Mouse (Mus musculus): ENCODE data around the gene Oas1g.
A peak's percentile ranks its signal among the peaks of the same experiment; 100 is the strongest.
"Not testable (repeated sequence)": the region's sequence is repeated elsewhere in the genome, so short reads cannot be mapped to it uniquely, and the experiment has no call there.

Oas1g gene

DNA sequence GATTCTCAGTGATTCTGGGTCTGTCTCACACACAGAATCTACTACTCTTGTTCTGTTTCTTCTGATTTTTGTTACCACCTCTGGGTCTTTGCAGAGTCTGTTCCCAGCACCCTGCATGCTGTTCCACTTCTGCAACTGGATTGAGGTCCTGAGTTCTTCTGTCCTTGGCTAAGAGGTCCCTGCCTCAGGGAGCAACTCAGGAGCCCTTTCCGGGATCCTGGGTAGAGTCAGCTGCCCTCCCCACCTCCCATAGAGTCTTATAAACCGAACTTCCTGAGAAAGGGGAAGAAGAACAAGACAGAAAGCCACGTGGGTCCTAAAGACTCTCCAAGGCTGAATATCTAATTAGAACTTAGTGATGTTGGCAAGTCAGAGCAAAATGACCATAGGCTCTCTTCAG lies 3.6 kb upstream of the Oas1g start:
- no peak for DNase-seq (ENCODE audit: extremely low read depth, low read depth)

DNA sequence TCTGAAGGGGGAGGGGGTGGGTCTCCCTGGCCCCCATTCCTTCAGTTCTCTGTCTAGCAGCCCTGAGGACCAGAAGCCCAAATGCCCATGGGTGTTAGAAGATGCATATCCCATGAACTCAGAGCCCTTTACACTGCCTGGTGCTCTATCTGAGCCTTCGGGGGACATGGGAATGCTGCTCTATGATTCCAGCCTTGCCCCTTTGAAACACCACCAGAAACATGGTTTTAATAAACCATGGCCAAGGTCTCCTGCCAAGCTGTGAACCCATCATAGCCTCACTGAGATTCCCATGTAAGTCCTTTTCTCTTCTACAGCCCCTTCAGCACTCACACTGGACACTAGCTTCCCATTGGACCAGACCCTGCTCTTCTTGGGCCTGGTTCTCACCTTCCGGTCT lies 2.6 kb upstream of the Oas1g start:
- no peak for DNase-seq (ENCODE audit: extremely low read depth, low read depth)

DNA sequence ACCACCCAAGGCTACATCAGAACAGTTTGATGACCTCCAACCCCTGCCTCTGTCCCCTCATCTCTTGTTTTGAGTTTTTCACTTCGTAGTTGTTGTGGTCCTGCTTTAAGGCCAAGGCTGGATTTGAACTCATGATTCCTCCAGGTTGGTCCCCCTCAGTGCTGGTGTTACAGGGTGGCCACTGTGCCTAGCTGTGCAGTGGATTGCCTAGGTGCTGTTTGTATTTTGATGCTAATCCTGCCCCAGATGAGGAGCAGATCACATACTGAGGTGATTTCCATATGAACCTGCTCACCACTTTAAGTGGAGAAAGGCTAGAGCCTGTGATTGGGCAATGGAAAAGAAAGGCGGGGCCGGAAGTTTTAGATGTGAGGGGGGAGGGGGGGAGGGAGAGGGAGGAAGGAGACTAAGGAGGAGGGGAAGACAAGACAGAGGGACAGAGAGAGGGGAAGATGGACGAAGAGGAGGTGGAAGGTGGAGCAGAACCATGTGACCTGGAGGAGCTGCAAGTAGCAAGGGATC lies 942 bp upstream of the Oas1g start:
- DNase-seq (ENCODE audit: extremely low read depth, low read depth): not testable (repeated sequence)

DNA sequence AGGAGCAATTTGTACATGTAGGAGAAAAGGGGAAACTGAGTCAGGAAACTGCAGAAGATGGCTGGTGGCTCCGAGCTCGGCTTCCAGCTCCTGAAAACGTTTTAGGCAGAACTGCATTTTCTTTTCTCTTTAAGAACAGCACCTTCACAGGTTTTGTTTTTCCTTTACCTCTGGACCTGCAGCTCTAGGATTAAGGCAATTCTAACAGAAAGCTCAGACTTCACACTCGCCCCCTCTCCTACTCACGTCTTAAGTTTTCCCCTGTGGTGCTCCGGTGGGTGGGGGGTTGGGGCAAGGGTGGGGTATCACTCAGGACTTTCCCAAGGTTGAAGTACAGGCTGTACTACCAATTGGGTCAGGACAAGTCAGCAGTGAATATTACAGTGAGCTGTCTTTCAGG lies 418 bp upstream of the Oas1g start:
- DNase-seq (ENCODE audit: extremely low read depth, low read depth): no peak

DNA sequence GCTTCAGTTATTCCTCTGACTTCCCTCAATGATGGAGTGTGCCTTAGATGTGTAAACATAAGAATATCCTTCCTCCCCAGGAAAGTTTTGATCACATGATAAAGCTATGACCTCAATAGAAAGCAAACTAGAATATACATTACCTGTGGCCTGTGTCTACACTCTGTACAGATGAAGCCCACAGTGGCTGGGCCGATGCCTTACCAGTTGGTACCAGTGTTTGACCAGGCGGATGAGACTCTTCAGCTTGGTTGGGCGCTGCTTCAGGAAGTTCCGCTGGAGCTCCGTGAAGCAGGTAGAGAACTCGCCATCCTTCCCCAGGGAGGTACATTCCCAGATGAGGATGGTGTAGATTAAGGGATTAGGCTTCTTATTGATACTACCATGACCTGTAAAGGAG lies 5.7 kb downstream of the Oas1g start:
- DNase-seq (ENCODE audit: extremely low read depth, low read depth): not testable (repeated sequence)

DNA sequence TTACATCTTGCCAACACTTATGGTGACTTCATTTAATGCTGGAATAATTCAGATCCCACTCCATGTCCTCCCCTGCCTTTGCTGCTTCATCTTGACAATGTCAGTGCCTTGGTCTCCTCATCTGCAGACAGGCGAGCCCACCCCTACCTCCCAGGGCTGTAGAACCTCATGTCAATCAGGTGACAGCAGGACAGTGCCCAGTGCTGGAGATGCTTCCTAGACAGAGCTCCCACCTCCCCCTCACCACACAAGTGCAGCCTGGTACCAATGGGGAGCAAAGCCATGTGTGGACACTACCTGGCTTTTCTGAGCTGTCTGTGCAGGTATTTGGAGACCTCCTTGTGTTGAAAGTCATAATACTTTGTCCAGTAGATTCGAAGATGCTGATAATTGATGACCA lies 8.6 kb downstream of the Oas1g start:
- DNase-seq (ENCODE audit: extremely low read depth, low read depth): not testable (repeated sequence)

DNA sequence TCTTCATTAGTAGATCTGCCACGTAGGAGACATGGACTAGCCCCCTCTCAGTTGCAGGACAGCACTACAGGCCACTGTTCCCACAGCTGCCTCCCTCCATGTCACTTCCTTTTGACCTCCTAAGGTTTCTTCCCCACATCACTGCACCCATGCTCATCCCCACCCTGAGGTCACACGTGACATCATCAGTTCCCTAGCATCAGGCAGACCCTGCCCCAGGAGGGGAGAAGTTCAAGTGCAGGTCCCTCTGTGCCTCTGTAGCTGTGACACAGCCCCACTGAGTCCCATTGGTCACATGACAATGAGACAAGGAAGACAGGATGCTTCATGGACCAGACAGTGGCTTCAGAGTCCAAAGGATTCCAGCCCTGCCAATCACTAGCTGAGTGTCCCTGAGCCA lies 10.0 kb downstream of the Oas1g start:
- not testable (repeated sequence) for DNase-seq (ENCODE audit: extremely low read depth, low read depth)

DNA sequence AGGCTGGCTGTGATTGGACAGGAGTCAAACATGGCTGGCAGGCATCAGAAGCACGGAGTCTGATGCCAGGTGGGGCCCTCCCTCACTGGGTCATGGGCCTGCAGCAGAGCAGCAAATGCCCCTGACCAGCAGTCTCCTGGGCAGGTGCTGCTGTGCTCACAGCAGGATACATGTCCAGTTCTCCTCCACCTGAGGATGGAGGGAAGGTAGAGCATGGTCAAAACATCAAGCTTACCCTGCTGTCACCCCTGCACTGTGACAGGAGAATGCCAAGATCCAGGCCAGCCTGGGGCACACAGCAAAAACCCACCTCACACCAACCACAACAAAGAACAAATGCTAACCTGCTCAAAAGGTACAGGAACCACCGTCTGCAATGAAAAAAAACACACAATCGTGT lies 10.6 kb downstream of the Oas1g start:
- not testable (repeated sequence) for DNase-seq (ENCODE audit: extremely low read depth, low read depth)

DNA sequence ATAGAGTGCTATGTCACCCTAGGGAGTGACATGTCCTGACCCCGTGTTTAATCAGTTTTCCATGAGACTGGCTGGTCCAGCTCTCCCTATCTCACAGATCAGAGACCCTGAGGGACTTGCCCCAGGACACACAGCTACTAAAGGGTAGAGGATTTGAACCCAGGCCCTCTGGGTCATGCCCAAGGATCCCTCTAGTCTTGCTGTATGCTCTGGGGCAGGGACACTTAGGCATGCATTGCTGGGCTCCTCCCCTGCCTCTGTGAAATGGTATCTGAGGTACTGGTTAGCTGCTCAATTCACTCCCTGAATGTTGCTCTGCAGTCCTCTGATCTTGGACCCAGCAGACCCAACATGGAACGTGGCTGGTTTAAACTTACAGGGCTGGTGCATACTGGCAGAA lies 15.9 kb downstream of the Oas1g start:
- no peak for DNase-seq (ENCODE audit: extremely low read depth, low read depth)

DNA sequence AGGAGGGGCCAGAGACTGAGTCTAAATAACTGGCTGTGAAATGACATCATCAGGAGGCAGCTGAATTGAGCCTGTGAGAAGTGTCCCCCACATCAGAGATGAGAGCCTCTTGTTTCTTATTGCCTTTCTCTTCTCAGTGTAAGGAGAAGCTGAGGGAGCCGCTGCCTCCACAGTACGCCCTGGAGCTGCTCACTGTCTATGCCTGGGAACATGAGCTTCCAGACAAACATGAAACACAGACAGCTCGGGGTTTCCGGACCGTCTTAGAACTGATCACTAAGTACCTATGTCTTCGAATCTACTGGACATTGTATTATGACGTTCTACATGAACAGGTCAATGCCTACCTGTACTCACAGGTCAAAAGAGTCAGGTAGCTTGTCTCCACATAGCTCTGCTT lies 16.6 kb downstream of the Oas1g start:
- no peak for DNase-seq (ENCODE audit: extremely low read depth, low read depth)

DNA sequence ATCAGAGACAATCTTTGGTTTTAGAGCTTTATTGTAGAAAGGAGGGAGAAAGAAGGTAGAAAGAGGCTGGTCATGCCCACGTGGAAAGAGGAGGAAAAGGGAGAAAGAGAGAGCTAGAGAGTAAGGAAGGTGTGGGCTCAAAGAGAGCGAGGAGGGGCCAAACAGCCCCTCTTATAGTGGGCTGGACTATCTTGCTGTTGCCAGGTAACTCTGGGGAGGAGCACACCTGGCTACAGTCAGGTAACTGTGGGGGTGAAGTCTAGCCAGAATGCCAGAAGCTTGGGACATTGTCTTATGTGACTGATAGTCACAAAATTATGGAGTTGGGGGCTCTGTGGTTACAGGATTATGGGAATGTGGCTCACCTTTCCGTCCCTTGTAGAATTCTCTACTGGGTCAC lies 17.3 kb downstream of the Oas1g start:
- no peak for DNase-seq (ENCODE audit: extremely low read depth, low read depth)

DNA sequence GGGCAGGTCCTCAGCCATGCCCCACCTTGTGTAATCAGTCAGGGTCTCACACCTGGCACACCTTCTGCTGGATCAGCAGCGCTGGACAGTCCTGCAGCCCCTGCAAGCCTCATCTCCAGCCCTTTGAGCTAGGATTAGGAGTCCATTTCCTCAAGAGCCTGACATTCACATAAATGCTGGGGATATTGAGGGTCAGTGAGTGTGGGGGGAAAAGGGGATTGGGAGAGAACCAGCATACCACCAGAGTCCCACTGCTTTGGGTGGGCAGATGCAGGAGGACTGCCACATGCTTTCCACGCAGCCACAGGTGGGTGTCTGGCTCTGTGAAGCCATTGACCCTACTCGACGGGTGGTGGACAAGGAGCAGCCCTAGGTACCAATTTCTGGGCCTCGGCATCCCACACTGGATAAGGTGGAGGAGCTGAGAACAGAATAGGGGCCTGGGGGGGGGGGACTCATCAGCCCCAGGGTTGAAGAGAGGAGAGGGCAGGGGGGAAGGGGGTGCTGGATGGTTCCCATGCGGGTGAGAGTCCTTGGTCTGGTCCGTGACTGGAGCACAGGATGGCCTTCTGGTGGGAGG lies 17.9 kb downstream of the Oas1g start:
- DNase-seq (ENCODE audit: extremely low read depth, low read depth): no peak

DNA sequence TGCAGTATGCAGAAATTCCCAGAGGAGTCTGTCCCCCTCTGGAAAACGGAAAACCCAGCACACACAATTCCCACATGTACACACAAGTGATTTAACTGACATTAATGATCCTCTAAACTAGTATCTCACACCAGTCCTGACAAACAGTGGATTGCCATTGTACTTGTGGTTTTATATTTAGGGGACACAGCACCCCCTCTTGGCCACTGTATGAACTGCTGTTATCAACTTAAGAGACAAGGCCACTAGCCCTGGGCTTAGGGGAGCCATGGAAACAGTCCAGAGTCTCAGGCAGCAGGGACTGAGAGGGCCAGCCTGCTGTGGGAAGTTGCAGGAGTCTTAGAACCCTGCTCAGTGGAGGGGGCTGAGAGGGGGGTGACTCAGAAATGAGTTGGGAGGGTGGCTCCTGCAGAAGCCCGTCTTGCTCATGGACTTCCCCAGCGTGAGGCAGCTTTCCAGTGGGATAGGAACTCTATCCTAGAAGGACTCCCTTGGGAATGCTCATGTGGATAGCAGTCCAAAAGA lies 22.0 kb downstream of the Oas1g start:
- DNase-seq (ENCODE audit: extremely low read depth, low read depth): peak; percentile 33

DNA sequence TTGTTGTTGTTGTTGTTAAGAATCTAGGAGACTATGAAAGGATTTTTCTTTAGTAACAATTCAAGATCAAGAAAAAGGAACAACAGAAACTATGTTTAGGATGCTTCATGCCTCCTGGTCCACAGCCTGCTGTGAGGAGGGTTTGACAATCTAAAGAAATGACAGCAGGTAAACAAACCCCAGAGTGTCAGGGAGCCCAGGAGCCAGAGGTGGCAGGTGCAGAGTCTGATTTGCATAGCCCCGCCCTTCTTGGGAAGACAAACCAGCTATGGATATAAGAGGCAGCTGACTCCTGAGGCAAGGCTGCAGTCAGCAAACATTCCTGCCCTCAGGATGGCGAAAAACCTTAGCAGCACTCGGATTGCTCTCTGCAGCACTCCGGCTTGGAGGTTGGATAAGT lies 26.3 kb downstream of the Oas1g start, which contains the start of gene Oas1h:
Gene Oas1h (plus strand): TSS at position 301 of the 400 bp plus-strand sequence.
- no peak for DNase-seq (ENCODE audit: extremely low read depth, low read depth)

DNA sequence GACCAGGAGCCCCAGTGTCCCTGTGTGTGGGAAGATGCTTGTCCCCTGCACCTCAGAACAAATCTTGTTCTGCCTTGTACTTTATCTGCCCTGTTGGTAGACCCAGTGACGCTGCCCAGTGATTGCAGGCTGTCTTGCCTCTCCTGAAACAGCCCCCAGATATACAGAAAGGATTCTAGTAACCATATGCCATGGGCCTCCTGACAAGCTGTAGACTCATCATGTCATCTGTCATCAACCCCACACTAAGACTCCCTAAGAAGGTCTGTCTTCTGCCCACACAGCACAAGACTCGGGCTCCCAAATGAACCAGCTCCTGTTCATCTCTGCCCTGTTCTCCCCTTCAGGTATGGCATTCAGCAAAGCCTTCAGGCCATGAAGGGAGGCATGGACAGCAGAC lies 28.2 kb downstream of the Oas1g start:
- DNase-seq (ENCODE audit: extremely low read depth, low read depth): no peak

DNA sequence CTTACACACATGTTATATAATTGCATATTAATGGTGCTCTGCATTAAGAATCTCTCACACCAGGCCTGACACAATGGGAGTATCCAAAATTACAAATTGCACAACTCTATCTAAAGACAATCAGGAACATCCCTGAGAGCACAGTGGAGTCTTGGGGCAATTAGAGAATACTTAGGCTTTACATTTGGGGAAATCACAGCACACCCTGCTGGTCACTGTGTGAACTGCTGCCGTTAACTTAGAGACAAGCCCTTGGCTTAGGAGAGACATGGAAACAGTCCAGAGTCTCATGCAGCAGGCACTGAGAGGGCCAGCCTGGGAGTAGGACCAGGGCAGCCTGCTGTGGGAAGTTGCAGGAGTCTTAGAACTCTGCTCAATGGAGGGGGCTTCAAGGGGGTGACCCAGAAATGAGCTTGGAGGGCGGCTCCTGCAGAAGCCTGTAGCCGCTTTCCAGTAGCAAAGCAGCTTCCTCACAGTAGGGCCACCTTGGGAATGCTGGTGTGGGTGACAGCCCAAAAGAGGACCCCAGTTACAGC lies 37.7 kb downstream of the Oas1g start:
- peak; percentile 26 for DNase-seq (ENCODE audit: extremely low read depth, low read depth)

DNA sequence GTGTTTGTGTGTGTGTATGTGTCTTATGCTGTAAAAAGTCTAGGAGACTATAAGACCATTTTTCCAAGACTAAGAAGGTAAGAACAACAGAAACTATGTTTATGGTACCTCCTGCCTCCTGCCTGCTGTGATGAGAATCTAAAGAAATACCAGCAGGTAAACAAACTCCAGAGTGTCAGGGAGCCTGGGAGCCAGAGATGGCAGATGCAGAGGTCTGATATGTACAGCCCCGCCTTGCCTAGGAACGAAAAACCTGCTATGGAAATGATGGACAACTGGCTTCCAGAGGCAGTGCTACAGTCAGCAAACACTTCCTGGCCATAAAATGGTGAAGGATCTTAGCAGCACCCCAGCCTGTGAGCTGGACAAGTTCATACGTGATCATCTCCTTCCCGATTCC lies 40.3 kb downstream of the Oas1g start, which contains the start of gene Oas1f:
Gene Oas1f (plus strand): TSS at position 301 of the 400 bp plus-strand sequence.
- no peak for DNase-seq (ENCODE audit: extremely low read depth, low read depth)

DNA sequence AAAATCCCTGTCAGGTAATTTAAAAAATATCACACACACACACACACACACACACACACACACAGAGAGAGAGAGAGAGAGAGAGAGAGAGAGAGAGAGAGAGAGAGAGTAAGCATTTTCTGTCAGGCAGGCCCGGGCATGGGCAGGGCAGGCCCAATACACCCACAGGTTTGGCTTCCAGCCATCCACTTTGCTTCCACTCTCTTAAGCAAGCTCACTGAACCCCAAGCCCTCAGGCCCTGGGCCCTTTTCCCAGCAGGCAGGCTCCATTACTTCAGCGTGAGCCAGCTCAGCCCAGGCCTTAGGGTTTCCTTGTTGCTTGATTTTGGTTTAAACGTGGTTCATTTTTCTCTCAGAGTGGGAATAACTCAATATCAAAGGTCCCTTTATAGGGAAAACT lies 42.7 kb downstream of the Oas1g start:
- DNase-seq (ENCODE audit: extremely low read depth, low read depth): no peak

DNA sequence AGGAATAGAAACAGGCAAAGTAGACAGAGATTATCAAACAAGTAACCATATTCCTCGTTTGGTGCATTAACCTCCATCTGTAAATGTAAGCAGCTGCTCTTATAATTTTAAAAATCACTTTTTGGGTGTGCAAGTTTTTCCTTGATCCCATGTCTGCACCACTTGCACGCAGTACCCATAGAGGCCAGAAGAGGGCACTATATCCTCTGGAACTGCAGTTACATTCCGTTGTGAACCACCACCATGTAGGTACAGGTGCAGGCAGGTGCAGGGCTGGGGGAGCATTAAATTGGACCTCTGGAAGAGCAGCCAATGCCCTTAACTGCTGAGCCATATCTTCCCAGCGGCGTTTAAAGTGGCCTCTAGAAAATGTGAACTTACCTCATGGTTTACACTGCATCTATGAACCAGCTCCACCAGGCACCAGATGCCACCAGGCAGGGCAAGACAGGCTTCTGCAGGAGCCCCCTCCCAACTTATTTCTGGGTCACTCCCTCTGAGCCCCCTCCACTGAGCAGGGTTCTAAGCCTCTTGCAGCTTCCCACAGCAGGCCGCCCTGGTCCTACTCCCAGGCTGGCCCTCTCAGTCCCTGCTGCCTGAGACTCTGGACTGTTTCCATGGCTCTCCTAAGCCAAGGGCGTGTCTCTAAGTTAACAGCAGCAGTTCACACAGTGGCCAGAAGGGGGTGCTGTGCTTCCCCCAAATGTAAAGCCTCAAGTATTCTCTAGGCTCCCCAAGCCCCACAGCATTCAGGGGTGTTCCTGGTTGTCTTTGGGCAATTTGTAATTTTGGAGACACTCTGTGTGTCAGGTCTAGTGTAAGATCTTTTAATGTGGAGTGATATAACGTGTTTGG lies 50.5 kb downstream of the Oas1g start:
- DNase-seq (ENCODE audit: extremely low read depth, low read depth): peak; percentile 41

DNA sequence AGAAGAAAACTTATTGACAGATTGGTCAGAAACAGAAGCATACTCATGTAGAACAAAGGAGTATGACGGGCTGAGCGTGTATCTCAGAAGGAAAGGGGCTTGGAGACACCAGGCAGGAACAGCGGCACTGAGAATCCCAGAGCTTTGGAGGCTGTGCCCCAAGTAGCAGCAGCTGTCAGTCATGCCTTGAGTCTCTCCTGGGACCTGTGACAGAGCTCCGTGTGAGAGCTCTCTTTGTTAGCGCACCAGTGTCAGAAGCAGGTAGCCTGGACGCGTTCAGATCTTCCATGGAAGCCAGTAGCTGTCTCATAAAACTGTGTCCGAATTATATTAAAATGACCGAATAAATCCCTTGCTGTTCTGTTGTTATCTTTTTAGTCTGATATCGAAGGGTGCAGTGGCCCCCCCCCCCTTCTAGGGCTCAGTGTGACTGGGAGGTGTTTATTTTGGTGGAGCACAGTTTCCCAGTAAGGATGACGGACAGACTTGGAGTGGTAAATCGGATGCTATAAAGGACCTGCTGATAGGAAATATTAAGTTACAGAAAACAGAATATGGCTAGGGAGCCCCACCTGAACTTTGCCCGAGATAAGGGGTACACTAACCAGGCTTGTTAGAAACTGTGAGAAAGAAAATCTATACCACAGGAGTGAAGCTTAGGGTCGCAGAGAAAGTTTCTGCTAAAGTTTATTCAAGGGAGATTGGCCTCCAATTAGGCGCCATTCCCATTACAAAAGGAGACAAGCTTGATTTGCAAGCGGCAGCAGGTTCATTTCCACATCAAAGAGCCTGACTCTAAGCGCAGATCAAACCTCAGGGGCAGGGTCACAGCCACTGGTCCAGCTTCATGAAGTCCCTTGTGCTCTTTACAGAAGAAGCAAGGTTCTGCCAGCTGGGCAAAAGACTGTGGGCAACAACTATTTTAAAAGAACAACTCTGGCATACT lies 53.8 kb downstream of the Oas1g start:
- DNase-seq (ENCODE audit: extremely low read depth, low read depth): no peak

DNA sequence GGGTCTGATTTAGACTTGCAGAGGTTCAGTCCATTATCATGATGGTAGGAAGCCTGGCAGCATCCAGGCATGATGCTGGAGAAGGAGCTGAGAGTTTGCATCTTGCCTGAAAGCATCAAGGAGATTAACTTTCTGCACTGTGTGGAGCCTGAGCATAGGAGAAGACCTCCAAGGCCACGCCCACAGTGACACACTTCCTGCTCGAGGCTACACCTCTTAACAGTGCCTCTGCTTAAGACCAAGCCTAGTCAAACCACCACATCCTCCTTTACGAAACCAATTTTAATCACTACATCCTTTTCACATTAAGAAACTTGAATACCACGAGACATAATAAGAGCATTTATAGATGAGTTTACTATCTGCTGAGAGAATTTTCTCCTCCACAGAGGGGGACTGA lies 56.4 kb downstream of the Oas1g start:
- DNase-seq (ENCODE audit: extremely low read depth, low read depth): no peak
